Mouse (Mus musculus): ENCODE data around the gene Cdh23.

The Cdh23 gene

DNA sequence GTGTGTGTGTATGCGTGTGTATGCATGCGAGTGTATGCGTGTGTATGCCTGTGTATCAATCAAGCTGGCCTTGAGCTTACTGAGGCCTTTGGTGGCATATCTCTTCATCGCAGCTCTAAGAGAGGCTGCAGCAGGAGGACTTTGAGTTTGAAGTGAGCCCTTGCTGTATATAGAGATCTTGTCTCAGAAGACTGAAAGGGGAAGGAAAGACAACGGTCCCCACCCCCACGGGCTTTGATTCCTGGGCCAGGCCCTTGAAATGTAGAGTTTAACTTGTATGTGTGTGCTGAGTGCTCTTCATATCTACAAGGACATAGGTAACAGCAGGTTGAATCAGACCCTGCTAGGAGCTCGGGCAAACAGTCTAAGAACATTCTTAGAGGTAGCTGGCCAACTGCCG lies 407.1 kb downstream of the Cdh23 start:
- in situ Hi-C loops (cut with MboI, MseI), result no loop called here

DNA sequence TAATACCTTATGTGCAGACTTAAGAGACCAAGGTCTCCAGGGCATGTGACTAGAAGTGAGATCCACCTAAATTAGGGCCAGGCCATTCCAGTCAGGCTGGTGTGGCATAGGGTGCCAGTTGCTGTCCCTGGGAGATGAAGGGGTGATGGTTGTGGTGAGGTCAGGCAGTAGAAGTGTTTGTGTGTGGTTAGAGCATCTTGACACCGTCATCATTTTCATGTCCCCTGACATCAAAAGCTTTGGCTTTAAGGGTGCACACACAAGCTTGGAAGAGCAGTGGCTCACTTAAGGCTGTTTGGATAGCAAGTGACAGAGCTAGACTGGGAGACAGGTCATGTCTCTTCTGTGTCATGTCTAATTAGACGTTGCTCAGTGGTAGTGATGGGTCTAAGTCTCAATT lies 408.6 kb downstream of the Cdh23 start:
- in situ Hi-C loops (cut with MboI, MseI), result no loop called here

GRCm38 (mm10) chr10:60287161-60287560 lies 409.1 kb downstream of the Cdh23 start:
- in situ Hi-C loops (cut with MboI, MseI), result no loop called here

- in situ Hi-C loops (cut with MboI, MseI), result no loop called here
These were observed 409.7 kb downstream of the Cdh23 start for GRCm38 (mm10) chr10:60286546-60286945.

GRCm38 (mm10) chr10:60285676-60286372 lies 410.5 kb downstream of the Cdh23 start:
- in situ Hi-C loops (cut with MboI, MseI), result no loop called here

GRCm38 (mm10) chr10:60285183-60285582 lies 411.1 kb downstream of the Cdh23 start:
- in situ Hi-C loops (cut with MboI, MseI), result no loop called here

DNA sequence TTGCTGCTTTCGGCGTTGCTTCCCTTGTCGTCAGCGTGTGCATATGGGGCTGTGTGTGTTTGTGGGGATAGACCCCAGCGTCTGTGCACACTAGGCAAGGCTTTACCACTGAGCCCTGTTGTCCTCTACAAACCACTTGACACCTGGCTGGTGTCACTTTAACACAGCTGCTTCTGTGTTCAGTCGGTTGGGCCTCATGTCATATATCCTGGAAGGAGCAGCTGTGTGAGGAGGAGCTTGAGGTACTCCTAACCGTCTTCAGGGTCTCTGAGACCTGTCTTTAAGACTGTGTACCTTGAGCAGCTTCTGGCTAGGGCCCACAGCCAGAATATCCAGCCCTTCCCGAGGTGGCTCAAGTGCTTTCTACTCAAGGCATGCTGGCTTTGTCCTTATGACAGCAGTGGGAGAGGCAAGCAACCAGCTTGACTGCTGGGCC lies 411.6 kb downstream of the Cdh23 start:
- in situ Hi-C loops (cut with MboI, MseI), result no loop called here

DNA sequence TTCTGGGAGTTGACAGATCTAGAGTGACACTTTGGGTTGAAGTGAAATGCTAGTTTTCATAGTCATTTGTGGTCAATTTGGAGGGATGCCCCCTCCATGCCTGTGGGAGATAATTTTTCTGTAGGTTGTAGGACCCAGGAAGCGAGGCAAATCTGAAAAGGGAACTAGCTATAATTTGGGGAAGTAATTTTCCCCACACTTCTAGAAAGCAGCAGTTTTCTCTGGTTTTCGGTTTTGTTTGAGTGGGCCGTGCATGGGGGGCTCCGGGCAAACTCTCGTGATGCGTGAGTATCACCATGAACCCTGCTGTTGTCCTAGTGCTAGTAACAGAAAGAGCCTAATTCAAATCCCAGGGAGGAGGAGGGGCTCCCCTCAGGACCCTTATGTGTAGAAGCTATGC lies 412.0 kb downstream of the Cdh23 start:
- in situ Hi-C loops (cut with MboI, MseI), result no loop called here

GRCm38 (mm10) chr10:60282116-60283014 lies 413.9 kb downstream of the Cdh23 start:
- in situ Hi-C loops (cut with MboI, MseI), result no loop called here

- in situ Hi-C loops (cut with MboI, MseI), result no loop called here
These were observed 414.7 kb downstream of the Cdh23 start for GRCm38 (mm10) chr10:60281571-60282050.

DNA sequence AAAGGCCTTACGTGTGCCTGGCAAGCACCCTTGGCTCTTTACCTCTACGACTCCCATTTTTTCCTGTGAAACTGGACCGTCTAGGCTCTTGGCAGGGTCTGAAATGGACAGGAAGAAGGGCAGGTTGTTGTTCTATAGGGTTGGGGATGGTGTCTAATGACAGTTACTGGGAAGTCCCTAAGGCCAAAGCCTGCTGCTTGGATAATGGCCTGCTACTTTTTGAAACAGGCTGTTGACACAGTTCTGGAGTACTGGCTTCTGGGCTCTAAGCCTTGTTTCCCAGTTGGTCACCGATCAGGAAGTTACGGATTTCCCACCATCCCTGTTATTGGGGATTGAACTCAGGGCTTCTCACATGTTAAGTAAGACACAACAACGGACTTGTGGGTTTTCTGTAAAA lies 415.9 kb downstream of the Cdh23 start:
- in situ Hi-C loops (cut with MboI, MseI), result no loop called here

DNA sequence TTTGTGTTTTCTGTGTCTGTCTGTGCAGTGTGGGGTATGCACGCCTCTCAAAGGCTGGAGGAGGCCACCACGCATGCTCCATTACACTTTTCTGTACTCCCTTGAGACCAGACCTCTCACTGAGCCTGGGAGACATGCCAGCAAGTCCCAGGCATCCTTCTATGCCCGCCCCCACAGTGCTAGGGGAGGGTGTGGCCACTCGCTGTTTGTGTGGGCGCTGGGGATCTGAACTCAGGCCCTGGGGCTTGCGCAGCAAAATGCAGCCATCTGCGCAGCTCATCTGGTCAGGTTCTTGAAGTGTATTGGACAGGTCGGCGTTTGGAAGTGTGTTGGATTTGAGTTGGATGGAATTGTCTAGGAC lies 416.4 kb downstream of the Cdh23 start:
- in situ Hi-C loops (cut with MboI, MseI), result loop anchor here (10.0 kb wide), 1 partner anchor 1835 kb away; the partner anchor contains the start of gene Ranbp2

- in situ Hi-C loops (cut with MboI, MseI), result loop anchor here (10.0 kb wide), 1 partner anchor 1835 kb away; the partner anchor contains the start of gene Ranbp2
These were observed 416.9 kb downstream of the Cdh23 start for GRCm38 (mm10) chr10:60279290-60279940.

GRCm38 (mm10) chr10:60278786-60279185 lies 417.5 kb downstream of the Cdh23 start:
- in situ Hi-C loops (cut with MboI, MseI), result loop anchor here (10.0 kb wide), 1 partner anchor 1834 kb away; the partner anchor contains the start of gene Ranbp2

DNA sequence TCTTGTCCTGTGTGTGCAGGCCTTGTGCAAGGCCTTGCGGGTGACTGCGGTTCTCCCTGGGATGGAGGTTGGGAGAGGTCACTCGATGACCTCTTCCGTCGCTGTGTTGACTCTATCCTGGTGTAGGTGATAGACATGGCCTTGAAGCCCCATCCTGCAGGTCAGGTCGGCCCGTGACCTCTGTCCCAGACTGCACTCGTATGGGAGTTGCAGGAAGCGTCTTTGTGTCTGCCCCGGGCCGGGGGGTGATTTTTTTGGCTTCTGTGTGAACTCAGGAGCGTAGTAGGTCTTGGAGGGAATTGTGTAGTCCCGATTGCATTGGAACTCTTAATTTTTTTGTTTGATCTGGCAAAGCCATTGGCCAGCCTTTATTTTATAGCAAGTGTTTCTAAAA lies 418.3 kb downstream of the Cdh23 start:
- in situ Hi-C loops (cut with MboI, MseI), result loop anchor here (10.0 kb wide), 1 partner anchor 1833 kb away; the partner anchor contains the start of gene Ranbp2

DNA sequence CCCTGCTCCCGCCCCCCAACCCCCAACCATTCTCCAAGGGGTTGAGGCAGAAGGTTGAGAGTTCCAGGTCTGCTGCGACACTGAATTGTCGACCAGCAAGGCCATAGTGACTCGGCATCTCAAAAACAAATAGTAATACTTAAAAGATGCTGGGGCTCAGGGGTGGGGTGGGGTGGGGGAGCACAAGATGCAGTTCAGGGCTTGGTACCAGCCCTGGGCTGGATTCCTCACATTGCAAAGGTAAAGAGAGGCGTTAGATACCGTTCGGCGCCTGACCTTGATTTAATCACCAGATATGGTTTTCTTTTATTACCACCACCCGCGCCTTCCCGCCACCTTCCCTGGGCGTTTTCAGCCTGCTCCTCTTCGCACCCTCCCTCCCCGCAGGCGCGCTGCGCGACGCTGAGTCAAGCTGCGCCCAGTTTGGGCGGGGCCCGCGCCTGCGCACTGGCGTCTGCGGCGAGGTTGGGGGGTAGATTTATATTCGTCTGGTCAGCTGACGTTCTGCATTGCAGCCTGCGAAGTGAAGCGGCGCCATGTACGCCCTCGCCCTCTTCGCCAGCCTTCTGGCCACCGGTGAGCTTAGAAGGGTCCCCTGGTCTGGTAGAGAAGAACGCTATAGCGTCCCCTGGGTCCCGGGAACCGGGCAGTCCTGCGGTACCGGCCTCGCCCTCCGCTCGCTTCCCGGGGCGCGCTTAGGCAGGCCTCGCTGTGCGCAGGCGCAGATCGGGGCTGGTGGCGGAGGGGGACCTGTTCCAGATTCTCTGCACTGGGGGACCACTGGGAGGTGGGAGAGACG lies 418.9 kb downstream of the Cdh23 start, which contains the start of gene Psap:
TSS of gene Psap (plus strand) at position 421 of the 799 bp plus-strand sequence.
- in situ Hi-C loops (cut with MboI, MseI), result loop anchor here (10.0 kb wide), 1 partner anchor 1833 kb away; the partner anchor contains the start of gene Ranbp2

- in situ Hi-C loops (cut with MboI, MseI), result loop anchor here (5.0 to 10.0 kb wide), 2 partner anchors 1179 to 1829 kb away; partner anchors contain the start of genes Eif4ebp2 and Ranbp2
These were observed 422.9 kb downstream of the Cdh23 start for GRCm38 (mm10) chr10:60273382-60273781.

GRCm38 (mm10) chr10:60272241-60272640 lies 424.0 kb downstream of the Cdh23 start:
- in situ Hi-C loops (cut with MboI, MseI), result loop anchor here (5.0 to 10.0 kb wide), 2 partner anchors 1180 to 1827 kb away; partner anchors contain the start of genes Eif4ebp2 and Ranbp2

DNA sequence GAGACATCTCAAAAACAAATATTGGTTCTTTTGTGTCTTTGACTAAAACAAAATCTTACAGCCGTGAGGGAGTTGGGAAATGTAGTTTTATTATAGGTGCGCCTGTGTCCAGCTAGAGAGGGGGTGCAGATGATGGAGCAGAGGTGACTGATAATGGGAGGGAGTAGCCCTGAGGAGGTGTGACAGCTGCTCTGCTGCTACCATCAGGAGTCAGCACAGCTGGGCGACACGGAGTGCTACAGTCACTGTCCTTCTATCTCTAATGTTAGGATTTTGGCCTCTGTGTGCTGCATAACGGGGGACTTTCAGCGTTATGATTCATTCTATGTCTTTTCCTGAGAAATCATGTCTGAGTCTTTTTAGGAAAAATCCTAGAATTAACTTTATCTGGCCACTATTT lies 425.3 kb downstream of the Cdh23 start:
- in situ Hi-C loops (cut with MboI, MseI), result loop anchor here (5.0 to 10.0 kb wide), 2 partner anchors 1181 to 1826 kb away; partner anchors contain the start of genes Eif4ebp2 and Ranbp2

Data from regulatory T cell (primary cell).